Mouse (Mus musculus) lung, embryonic 14.5 days (tissue): ENCODE data around the gene Bicdl2. TPM values are rescaled to one million over a fixed set of nuclear protein-coding genes. Genes with fewer than 3 reads are reported as not detected.
A peak's percentile ranks its signal among the peaks of the same experiment; 100 is the strongest.

Experiments used
- ATAC-seq: fragments of 200-750 bp; cut with Nextera tagmentation; 2 replicates; pipeline ENCODE4 v1.8.0; 2017; ENCODE audit warnings: mild to moderate bottlenecking, moderate TSS enrichment, moderate library complexity; ENCODE audit not compliant: insufficient read depth
- DNase-seq: peaks from one replicate; pipeline ENCODE4 v3.0.0-alpha.2; 2015
- H3K27ac ChIP-seq: fragments of 300-500 bp; sonication (generic); 2 replicates; pipeline ENCODE4 v1.5.1; 2014; ENCODE audit warnings: low read depth, mild to moderate bottlenecking, moderate library complexity
- H3K27me3 ChIP-seq: fragments of 300-500 bp; sonication (generic); 2 replicates; pipeline ENCODE4 v1.6.1; 2014; ENCODE audit warnings: low read length, control low read depth; ENCODE audit not compliant: insufficient read depth
- H3K36me3 ChIP-seq: fragments of 300-500 bp; sonication (generic); 2 replicates; pipeline ENCODE4 v1.6.1; 2014; ENCODE audit warnings: control low read depth; ENCODE audit not compliant: insufficient read depth
- H3K4me1 ChIP-seq: fragments of 300-500 bp; sonication (generic); 2 replicates; pipeline ENCODE4 v1.6.1; 2014; ENCODE audit warnings: antibody characterized with exemption, control low read depth; ENCODE audit not compliant: insufficient read depth
- H3K4me2 ChIP-seq: fragments of 300-500 bp; sonication (generic); 2 replicates; pipeline ENCODE4 v1.6.1; 2014; ENCODE audit warnings: mild to moderate bottlenecking
- H3K4me3 ChIP-seq: fragments of 300-500 bp; sonication (generic); 2 replicates; pipeline ENCODE4 v1.5.1; 2014; ENCODE audit warnings: low read depth, low read length
- H3K9ac ChIP-seq: fragments of 300-500 bp; sonication (generic); 2 replicates; pipeline ENCODE4 v1.6.1; 2014
- H3K9me3 ChIP-seq: fragments of 300-500 bp; sonication (generic); 2 replicates; pipeline ENCODE4 v1.6.1; 2016; ENCODE audit warnings: low read depth, low read length, control low read depth
- CTCF ChIP-seq: IDR thresholded peaks from 2 replicates; pipeline ENCODE4 v1.5.1; 2016; ENCODE audit warnings: antibody characterized with exemption, low read depth
- WGBS: fragments of 180-500 bp; shearing (Covaris S2); extraction: QIAGEN DNeasy Blood & Tissue Kit; methylation state at CpG from one replicate; pipeline ENCODE4 v1.1.7; 2014; 5-methylcytosine and 5-hydroxymethylcytosine counted together
- polyA plus RNA-seq: library from polyadenylated mRNA; unstranded; fragments of >200 nt; fragmentation: Nextera tagmentation; extraction: Ambion mirVana; gene quantifications from 2 replicates; pipeline ENCODE4 v1.2.1, GENCODE M21; 2014

The Bicdl2 gene
- polyA plus RNA-seq, 1 experiment from 2014 or later: 1.9 TPM

GRCm38 (mm10) chr17:23644613-23645495, 15.5 kb upstream of the Bicdl2 start, which contains the start of gene Mmp25:
Gene Mmp25 (minus strand): TSS chr17:23645277.
- TF ChIP-seq CTCF: no peak
- no peaks in the 10 kb centered on the region for H3K36me3 ChIP-seq
- H3K27me3 ChIP-seq: peaks cover 19% of the 10 kb centered on the region
- no peaks in the 10 kb centered on the region for H3K9me3 ChIP-seq
- H3K4me1 ChIP-seq: no peaks in the 10 kb centered on the region
- peak; percentile 59 for ATAC-seq
- under 1% methylated on average over 55 of the region's 58 CpGs for WGBS
- peak within 1 kb of the TSS; percentile 48 for H3K4me3 ChIP-seq
- H3K9ac ChIP-seq: peak within 1 kb of the TSS; percentile 48
- peak within 1 kb of the TSS; percentile 87 for H3K4me2 ChIP-seq
- DNase-seq: peak; percentile 48
- no peak within 1 kb of the TSS for H3K27ac ChIP-seq

- Histone ChIP-seq H3K27me3 (peaks cover 19% of the 10 kb centered on the region), H3K27ac (no peak overlapping the region), H3K36me3 (no peaks in the 10 kb centered on the region), H3K4me2 (no peak overlapping the region), H3K4me1 (no peaks in the 10 kb centered on the region), H3K4me3 (no peak overlapping the region), H3K9me3 (no peaks in the 10 kb centered on the region), H3K9ac (no peak overlapping the region)
- TF ChIP-seq CTCF: no peak
- WGBS: 32% methylated on average over 10 of the region's 10 CpGs
- DNase-seq: peak; percentile 18
- no peak for ATAC-seq
Observed at GRCm38 (mm10) chr17:23645894-23646293, 14.4 kb upstream of the Bicdl2 start.

DNA sequence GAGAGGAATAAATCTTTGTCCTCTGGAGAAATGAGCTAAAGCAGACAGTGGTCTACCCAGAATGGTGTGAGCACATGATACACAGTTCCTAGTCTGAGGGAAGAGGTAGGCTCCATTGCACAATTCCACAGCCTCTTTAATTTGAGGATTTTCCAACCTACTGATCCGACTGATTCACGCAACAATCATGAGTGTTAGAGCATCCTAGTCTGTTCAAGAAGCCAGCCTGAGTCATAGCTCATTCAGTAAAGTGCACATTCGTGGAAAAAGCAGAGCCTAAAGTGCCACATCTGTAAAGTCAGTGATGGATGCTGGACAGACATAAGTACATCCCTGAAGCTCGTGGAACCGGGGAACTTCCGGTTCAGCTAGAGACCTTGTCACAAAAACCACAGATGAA, 8.9 kb upstream of the Bicdl2 start:
- no peaks in the 10 kb centered on the region for H3K36me3 ChIP-seq
- no peaks in the 10 kb centered on the region for H3K9me3 ChIP-seq
- no peak overlapping the region for H3K27ac ChIP-seq
- H3K9ac ChIP-seq: no peak overlapping the region
- 0 out of 2 replicates have a peak, but pooled peaks cover 4% of the 10 kb centered on the region for H3K27me3 ChIP-seq
- TF ChIP-seq CTCF: no peak
- ATAC-seq (no peak), DNase-seq (no peak)
- WGBS: 75% methylated on average over 6 of the region's 6 CpGs
- H3K4me1 ChIP-seq: no peaks in the 10 kb centered on the region
- no peak overlapping the region for H3K4me3 ChIP-seq
- no peak overlapping the region for H3K4me2 ChIP-seq

- Histone ChIP-seq H3K9ac (no peak overlapping the region), H3K27ac (no peak overlapping the region)
- no peak for ATAC-seq
Observed at GRCm38 (mm10) chr17:23653324-23653723, 7.0 kb upstream of the Bicdl2 start.

DNA sequence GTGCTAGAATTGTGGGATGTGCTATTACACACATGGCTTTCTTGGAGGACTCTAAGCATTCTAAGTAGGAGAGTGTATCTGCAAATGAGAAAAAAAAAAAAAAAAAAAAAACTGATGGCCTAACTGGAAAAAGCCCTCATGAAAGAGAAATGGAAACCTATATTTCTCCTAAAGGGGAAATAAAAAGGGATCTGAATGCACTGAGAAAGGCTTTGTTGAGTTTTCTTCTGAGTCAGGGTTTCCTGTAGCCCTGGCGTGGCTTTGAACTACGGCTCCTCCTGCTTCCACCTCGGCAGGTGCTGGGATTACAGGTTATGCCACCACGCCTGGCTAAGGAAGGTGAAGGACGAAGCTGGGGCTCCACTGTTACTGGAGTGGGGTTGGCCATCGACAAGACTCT, 6.3 kb upstream of the Bicdl2 start:
- no peaks in the 10 kb centered on the region for H3K4me1 ChIP-seq
- no peak overlapping the region for H3K4me2 ChIP-seq
- H3K4me3 ChIP-seq: no peak overlapping the region
- DNase-seq: no peak
- no peak overlapping the region for H3K9ac ChIP-seq
- TF ChIP-seq CTCF: no peak
- 54% methylated on average over 6 of the region's 6 CpGs for WGBS
- no peaks in the 10 kb centered on the region for H3K27me3 ChIP-seq
- H3K27ac ChIP-seq: no peak overlapping the region
- H3K9me3 ChIP-seq: no peaks in the 10 kb centered on the region
- no peak for ATAC-seq
- no peaks in the 10 kb centered on the region for H3K36me3 ChIP-seq

More at GRCm38 (mm10) chr17:23653324-23653723, 7.0 kb upstream of the Bicdl2 start:
- no peaks in the 10 kb centered on the region for H3K36me3 ChIP-seq
- no peaks in the 10 kb centered on the region for H3K27me3 ChIP-seq
- DNase-seq: no peak
- no CpG with 5 or more reads among the region's 2 CpGs for WGBS
- no peak for TF ChIP-seq CTCF
- no peaks in the 10 kb centered on the region for H3K9me3 ChIP-seq
- H3K4me1 ChIP-seq: no peaks in the 10 kb centered on the region
- no peak overlapping the region for H3K4me2 ChIP-seq
- H3K4me3 ChIP-seq: no peak overlapping the region

DNA sequence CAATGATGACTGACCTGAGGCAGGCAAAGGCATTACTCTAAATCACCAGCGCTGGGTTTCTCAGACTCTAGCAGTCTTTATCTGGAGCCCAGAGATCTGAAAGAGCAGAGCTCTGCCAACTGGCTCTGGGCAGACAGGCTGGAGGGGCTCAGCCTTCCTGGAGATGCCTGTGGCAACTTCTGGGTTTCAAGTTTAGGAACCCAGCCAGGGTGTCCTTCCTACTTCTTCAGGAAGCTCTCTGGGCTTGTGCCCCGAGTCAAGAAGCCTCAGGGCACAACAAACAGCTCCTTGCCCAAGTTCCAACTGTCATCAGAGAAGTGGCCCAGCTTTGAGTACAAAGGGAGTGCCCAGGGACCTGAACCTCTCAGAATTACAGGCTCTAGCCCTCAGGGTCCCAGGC, 5.9 kb upstream of the Bicdl2 start:
- TF ChIP-seq CTCF: no peak
- ATAC-seq: no peak

DNA sequence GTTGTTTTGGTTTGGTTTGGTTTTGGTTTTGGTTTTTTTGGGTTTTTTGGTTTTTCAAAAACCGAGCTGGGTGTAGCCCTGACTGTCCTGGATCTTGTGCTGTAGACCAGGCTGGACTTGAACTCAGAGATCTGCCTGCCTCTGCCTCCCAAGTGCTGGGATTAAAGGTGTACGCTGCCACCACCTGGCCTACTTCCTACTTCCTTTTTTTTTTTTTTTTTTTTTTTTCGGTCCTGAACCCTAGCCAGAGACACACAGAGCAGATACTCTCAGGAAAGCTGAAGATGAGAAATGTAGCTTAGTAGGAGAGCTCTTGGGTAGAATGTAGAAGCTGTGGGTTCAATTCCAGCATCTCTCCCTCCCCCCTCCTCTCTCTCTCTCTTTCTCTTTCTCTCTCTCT, 1.9 kb upstream of the Bicdl2 start:
- H3K9me3 ChIP-seq: no peaks in the 10 kb centered on the region
- no peaks in the 10 kb centered on the region for H3K4me1 ChIP-seq
- H3K27ac ChIP-seq: no peak overlapping the region
- no peak for DNase-seq
- no peak overlapping the region for H3K4me3 ChIP-seq
- H3K4me2 ChIP-seq: no peak overlapping the region
- TF ChIP-seq CTCF: no peak
- no peaks in the 10 kb centered on the region for H3K36me3 ChIP-seq
- H3K27me3 ChIP-seq: peaks cover 22% of the 10 kb centered on the region
- no peak overlapping the region for H3K9ac ChIP-seq
- ATAC-seq: no peak
- 79% methylated on average over 3 of the region's 3 CpGs for WGBS

More for the DNA sequence above, 5.9 kb upstream of the Bicdl2 start:
- Histone ChIP-seq H3K36me3 (no peaks in the 10 kb centered on the region), H3K27me3 (no peaks in the 10 kb centered on the region), H3K9ac (no peak overlapping the region), H3K4me2 (no peak overlapping the region), H3K9me3 (no peaks in the 10 kb centered on the region), H3K27ac (no peak overlapping the region), H3K4me1 (no peaks in the 10 kb centered on the region), H3K4me3 (no peak overlapping the region)
- WGBS: 61% methylated on average over 2 of the region's 2 CpGs
- no peak for DNase-seq
